Mouse (Mus musculus) layer of hippocampus, postnatal 14 days (tissue): ENCODE measurements around the gene Gpr161. TPM values are rescaled to one million over a fixed set of nuclear protein-coding genes. Genes with fewer than 3 reads are reported as not detected.

Experiments used
- total RNA-seq, 2 experiments: library from RNA; stranded (reverse); gene quantifications; 2 replicates each; pipeline ENCODE4 v1.2.3; 2021

Gene Gpr161
- total RNA-seq, 2 experiments from 2014 or later, result 56.5 to 63.7 TPM

Other genes with a start within 250 kb of the Gpr161 start
- not detected for gene Tbx19, start 135.0 kb upstream of the Gpr161 start, total RNA-seq
- gene Sft2d2, start 101.4 kb upstream of the Gpr161 start, total RNA-seq, result 1 to 10 TPM; 8.3 to 9.7 TPM
- 10 to 100 TPM; 60.8 to 62.5 TPM for gene Tiprl, start 58.8 kb upstream of the Gpr161 start, total RNA-seq
- 10 to 100 TPM; 78.1 to 91.7 TPM for gene Dcaf6, start 164.7 kb downstream of the Gpr161 start, total RNA-seq
- gene Mpc2, start 164.8 kb downstream of the Gpr161 start, total RNA-seq, result 100 to 1,000 TPM; 122 to 131 TPM
- gene Adcy10, start 189.4 kb downstream of the Gpr161 start, total RNA-seq, result under 1 TPM; 0.41 to 0.48 TPM